Mouse (Mus musculus): ENCODE results near the gene Igsf3. TPM values are rescaled to one million over a fixed set of nuclear protein-coding genes. Genes with fewer than 3 reads are reported as not detected.
"Not testable (repeated sequence)": the region's sequence is repeated elsewhere in the genome, so short reads cannot be mapped to it uniquely, and the experiment has no call there.

Gene Igsf3
- polyA plus RNA-seq, 1 experiment = 36.0 TPM

DNA sequence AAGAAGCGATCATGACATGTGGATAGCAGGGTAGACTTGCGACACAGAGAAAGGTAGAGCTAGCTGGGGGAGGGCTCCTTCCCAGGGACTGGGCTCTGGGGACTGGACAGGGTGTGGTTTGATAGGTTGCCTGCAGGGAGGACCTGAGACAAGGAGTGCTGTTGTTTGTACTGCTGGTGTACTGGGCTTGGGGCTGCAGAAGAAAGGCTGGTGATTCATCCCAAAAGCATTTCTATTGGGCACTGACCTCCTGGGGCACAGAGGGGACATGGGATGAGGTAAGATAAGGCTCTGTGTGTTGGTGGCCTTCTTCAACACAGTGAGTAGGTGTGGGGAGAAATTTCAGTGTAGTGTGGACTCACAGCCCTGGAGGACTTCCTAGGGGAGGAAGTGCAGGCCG lies 29.2 kb downstream of the Igsf3 start:
- DNase-seq (ENCODE audit: low read depth) = no peak
- TF ChIP-seq CTCF (IDR thresholded peaks at IDR 0.05; ENCODE audit: borderline replicate concordance, extremely low read depth, insufficient read depth, insufficient read length) = no peak
- TF ChIP-seq POLR2A (IDR thresholded peaks at IDR 0.05; ENCODE audit: borderline replicate concordance, extremely low read depth, insufficient read depth, insufficient read length, poor library complexity, severe bottlenecking) = no peak

DNA sequence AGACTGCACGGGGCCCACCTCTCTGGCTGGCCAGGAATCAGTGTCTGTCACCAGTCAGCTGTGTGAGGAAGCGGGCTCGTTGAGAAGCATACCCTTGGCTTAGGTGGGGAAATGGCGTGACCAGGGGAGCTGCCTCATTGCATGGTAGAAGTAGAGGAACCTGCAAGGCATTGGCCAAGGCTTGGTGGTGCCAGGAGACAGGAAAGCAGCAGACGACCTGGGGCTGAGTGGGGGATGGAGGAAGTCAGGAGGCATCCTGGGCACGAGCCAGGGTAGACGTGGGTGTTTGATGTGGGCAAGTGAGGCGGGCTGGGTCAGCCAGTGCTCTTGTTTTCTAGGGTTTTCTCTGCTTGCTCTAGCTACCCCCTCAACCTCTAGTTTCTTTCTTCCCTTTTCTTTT lies 30.7 kb downstream of the Igsf3 start:
- no peak for TF ChIP-seq CTCF (IDR thresholded peaks at IDR 0.05; ENCODE audit: borderline replicate concordance, extremely low read depth, insufficient read depth, insufficient read length)
- TF ChIP-seq POLR2A (IDR thresholded peaks at IDR 0.05; ENCODE audit: borderline replicate concordance, extremely low read depth, insufficient read depth, insufficient read length, poor library complexity, severe bottlenecking) = no peak
- DNase-seq (ENCODE audit: low read depth) = no peak

DNA sequence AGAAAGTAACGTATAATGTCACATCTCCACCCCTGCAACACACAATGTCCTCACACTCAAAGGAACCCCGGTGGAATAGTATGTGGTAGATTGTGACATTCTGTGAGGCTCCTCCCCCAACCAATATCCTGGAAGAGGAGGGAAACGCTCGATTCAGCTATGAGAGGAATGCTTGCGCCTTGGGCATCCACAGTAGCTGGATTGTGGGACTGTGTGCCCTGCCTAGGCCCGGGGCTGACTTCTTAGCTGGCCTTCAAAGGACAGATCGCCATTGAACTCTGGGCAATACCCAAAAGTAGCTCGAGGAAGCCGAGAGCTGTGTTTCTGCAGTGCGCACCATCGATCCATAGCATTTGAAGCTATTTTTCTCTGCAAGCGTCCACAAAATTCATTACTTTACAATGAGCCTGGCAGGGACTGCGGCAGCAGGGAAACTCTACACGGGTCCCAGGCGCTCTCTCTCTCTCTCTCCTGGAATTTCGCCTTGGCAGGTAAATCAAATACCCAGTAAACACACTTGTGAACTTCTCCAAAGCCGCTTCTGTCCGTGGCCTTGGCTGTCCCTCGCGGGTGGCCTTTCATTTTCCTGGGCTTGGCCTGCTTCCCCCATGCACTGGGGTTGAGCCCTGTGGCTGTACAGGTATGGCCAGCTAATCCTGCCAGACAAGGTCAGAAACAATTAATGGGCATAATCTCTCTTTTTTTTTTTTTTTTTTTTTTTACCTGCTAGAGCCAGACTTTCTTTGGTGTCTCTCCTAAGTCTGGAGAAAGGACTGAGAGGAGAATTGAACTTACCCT lies 32.3 kb downstream of the Igsf3 start:
- no peak for DNase-seq (ENCODE audit: low read depth)
- no peak for TF ChIP-seq CTCF (IDR thresholded peaks at IDR 0.05; ENCODE audit: borderline replicate concordance, extremely low read depth, insufficient read depth, insufficient read length)
- no peak for TF ChIP-seq POLR2A (IDR thresholded peaks at IDR 0.05; ENCODE audit: borderline replicate concordance, extremely low read depth, insufficient read depth, insufficient read length, poor library complexity, severe bottlenecking)

DNA sequence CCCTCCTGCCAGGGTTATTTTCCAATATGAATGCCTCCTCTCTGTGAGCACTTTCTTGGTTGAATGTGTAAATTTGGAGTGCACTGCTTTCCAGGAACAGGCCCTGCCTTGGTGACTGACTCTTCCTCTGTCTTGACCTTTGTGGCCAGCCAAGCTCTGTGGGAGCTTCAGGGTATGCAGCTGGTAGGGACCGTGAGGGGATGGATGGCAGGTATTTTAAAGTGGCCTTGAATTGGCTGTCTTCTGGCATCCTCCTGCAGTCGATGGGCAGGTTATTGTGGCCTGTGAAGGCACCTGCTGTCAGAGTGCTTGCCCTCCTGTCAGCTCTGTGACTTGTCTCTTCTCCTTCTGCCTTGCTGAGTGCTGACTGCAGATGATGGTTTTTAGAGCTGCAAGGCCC lies 33.3 kb downstream of the Igsf3 start:
- TF ChIP-seq POLR2A (IDR thresholded peaks at IDR 0.05; ENCODE audit: borderline replicate concordance, extremely low read depth, insufficient read depth, insufficient read length, poor library complexity, severe bottlenecking) (no peak), CTCF (IDR thresholded peaks at IDR 0.05; ENCODE audit: borderline replicate concordance, extremely low read depth, insufficient read depth, insufficient read length) (no peak)
- no peak for DNase-seq (ENCODE audit: low read depth)

DNA sequence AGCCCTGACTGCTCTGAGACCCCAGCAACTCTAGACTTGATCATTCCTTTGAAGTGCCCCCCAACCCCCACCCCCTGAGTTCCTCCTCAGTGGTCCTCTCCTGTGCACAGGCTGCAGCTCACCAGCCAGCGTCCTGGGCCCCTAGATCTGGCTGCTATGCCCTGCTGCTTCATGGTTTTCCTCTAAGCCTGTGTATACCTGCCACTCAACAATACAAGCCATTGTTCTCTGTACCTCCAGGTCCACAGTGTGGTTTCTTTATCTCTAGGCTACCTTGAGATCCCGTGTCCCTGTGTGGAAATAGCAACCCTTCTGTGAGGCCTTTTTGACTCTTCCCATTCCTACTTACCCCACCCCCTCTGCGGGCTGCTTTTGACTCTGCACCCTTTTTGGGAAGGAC lies 33.9 kb downstream of the Igsf3 start:
- no peak for TF ChIP-seq POLR2A (IDR thresholded peaks at IDR 0.05; ENCODE audit: borderline replicate concordance, extremely low read depth, insufficient read depth, insufficient read length, poor library complexity, severe bottlenecking)
- no peak for TF ChIP-seq CTCF (IDR thresholded peaks at IDR 0.05; ENCODE audit: borderline replicate concordance, extremely low read depth, insufficient read depth, insufficient read length)
- no peak for DNase-seq (ENCODE audit: low read depth)

DNA sequence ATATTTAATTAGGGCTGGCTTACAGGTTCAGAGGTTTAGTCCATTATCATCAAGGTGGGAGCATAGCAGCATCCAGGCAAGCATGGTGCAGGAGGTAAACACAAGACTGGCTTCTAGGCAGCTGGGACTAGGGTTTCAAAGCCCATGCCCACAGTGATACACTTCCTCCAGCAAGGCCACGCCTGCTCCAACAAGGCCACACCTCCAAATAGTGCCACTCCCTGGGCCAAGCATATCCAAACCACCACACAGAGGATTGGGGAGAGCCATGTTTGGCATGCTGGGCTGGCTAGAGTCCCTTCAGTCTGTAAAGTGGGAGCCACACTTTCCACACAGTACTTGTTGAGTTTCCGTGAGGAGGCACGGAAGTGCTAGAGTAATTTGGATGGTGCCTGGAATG lies 34.7 kb downstream of the Igsf3 start:
- TF ChIP-seq CTCF (IDR thresholded peaks at IDR 0.05; ENCODE audit: borderline replicate concordance, extremely low read depth, insufficient read depth, insufficient read length) = no peak
- TF ChIP-seq POLR2A (IDR thresholded peaks at IDR 0.05; ENCODE audit: borderline replicate concordance, extremely low read depth, insufficient read depth, insufficient read length, poor library complexity, severe bottlenecking) = no peak
- no peak for DNase-seq (ENCODE audit: low read depth)

DNA sequence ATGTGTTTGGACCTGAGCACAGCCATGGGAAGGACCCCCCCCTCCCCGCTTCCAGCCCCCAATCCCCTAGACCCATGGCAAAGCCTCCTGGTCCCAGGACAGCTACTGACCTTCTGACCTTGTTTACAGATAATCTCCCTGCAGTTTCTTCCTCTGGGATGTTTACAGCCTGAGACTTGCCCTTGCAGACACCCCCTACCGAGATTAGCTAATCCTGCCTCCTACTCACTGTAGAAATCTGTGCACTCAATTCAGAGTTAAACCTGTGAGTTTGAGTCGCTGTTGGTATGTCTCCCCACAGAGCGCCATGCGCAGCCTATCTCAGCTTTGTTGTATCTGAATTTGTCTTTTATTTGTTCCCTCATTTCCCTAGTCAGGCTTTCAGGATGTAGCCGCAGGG lies 35.2 kb downstream of the Igsf3 start:
- no peak for DNase-seq (ENCODE audit: low read depth)
- TF ChIP-seq CTCF (IDR thresholded peaks at IDR 0.05; ENCODE audit: borderline replicate concordance, extremely low read depth, insufficient read depth, insufficient read length) (no peak), POLR2A (IDR thresholded peaks at IDR 0.05; ENCODE audit: borderline replicate concordance, extremely low read depth, insufficient read depth, insufficient read length, poor library complexity, severe bottlenecking) (no peak)

DNA sequence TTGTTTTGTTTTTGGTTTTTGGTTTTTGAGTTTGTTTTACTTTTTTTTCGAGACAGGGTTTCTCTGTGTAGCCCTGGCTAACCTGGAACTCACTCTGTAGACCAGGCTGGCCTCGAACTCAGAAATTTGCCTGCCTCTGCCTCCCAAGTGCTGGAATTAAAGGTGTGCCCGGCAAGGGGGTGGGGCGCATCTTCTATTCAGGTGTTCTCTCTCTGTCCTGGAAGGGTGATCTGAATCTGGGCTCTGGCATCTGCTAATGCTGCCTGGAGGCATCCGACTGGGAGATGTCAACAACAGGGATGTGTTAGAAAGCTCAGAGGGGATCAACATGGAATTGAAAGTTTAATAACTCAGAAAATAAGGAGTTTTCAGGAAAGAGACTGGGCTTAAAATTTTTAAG lies 36.1 kb downstream of the Igsf3 start:
- not testable (repeated sequence) for DNase-seq (ENCODE audit: low read depth)

DNA sequence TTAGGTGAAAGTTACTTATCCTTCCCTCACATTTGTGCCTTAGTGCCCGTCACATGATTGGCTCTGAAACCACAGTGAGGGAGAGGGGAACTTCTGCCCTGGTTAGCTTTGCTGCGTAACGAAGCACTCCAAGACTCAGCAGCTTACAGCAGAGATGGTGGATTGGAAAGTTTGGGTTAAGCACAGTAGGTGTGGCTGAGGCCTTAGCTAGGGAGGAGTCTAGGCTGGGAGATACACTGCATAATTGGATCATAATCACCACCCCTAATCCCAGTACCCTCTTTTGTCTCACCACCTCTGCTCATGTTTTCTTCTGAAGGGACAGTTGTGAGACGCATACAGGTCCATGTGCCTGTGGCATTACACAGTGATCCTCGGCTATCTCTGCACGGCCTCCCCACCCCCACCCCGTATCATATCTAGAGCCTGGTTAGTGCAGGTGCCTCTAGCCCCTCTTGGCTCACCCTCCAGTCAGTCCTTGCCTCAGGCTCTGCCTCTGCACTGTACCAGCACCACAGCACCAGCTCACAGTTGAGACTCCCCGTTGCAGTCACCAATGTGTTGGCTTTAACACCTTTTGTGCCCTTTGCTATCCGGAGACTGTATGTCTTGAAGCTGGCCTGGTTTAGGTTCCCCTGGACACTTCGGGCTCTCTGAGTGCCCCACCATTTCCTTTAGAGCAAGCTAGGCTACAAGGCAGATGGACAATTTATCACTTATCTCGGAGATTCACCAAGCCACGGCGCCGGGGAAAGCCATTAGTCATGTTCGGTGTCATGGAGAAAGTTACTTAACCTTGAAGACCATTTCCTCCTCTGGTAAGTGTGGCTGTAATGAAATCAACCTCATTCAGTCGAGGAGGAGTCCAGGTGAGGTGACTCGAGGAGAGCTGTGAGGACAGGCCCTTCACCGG lies 42.1 kb downstream of the Igsf3 start:
- DNase-seq (ENCODE audit: low read depth) = no peak
- TF ChIP-seq POLR2A (IDR thresholded peaks at IDR 0.05; ENCODE audit: borderline replicate concordance, extremely low read depth, insufficient read depth, insufficient read length, poor library complexity, severe bottlenecking) (no peak), CTCF (IDR thresholded peaks at IDR 0.05; ENCODE audit: borderline replicate concordance, extremely low read depth, insufficient read depth, insufficient read length) (no peak)

DNA sequence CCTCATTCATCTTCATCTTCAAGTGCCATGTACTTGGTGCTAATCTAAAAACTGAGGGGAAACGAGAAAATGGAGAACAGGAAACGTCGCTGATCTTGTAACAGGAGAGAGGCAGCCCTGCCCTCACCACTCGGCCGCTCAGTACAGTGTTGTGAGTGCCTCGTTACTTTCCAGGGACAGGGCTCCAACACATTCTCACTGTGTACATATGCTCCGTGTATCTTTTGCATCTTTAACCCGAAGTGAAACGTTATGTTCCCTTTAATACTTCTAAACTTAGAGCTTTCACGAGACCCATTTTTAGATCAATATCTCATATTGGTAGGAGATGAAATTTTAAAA lies 42.7 kb downstream of the Igsf3 start:
- TF ChIP-seq POLR2A (IDR thresholded peaks at IDR 0.05; ENCODE audit: borderline replicate concordance, extremely low read depth, insufficient read depth, insufficient read length, poor library complexity, severe bottlenecking) (no peak), CTCF (IDR thresholded peaks at IDR 0.05; ENCODE audit: borderline replicate concordance, extremely low read depth, insufficient read depth, insufficient read length) (no peak)
- no peak for DNase-seq (ENCODE audit: low read depth)

DNA sequence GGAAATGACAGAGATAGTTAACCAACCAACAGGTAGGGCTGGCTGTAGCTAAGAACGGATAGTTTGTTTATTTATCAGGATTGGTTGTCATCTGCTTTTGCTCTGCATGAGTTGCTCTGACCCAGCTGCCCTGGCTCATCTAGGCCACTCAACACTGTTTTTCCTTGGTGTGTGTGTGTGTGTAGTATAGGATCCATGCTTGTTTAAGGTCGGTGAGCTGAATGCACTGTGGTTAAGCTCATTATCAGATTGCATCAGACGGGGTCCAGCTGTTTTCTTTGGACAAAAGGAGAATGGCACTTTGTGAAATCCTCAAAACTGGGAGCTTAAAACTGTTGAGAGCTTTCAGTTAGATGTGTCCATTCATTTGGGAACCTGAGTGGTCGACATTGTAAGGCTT lies 46.3 kb downstream of the Igsf3 start:
- DNase-seq (ENCODE audit: low read depth) = no peak
- TF ChIP-seq CTCF (IDR thresholded peaks at IDR 0.05; ENCODE audit: borderline replicate concordance, extremely low read depth, insufficient read depth, insufficient read length) (no peak), POLR2A (IDR thresholded peaks at IDR 0.05; ENCODE audit: borderline replicate concordance, extremely low read depth, insufficient read depth, insufficient read length, poor library complexity, severe bottlenecking) (no peak)

Measured in brain, embryonic 14.5 days (tissue).